Mouse (Mus musculus): ENCODE measurements around the gene Nckap1l. TPM values are rescaled to one million over a fixed set of nuclear protein-coding genes. Genes with fewer than 3 reads are reported as not detected.

The Nckap1l gene
- polyA plus RNA-seq, 1 experiment from 2014 or later = 2.4 TPM

DNA sequence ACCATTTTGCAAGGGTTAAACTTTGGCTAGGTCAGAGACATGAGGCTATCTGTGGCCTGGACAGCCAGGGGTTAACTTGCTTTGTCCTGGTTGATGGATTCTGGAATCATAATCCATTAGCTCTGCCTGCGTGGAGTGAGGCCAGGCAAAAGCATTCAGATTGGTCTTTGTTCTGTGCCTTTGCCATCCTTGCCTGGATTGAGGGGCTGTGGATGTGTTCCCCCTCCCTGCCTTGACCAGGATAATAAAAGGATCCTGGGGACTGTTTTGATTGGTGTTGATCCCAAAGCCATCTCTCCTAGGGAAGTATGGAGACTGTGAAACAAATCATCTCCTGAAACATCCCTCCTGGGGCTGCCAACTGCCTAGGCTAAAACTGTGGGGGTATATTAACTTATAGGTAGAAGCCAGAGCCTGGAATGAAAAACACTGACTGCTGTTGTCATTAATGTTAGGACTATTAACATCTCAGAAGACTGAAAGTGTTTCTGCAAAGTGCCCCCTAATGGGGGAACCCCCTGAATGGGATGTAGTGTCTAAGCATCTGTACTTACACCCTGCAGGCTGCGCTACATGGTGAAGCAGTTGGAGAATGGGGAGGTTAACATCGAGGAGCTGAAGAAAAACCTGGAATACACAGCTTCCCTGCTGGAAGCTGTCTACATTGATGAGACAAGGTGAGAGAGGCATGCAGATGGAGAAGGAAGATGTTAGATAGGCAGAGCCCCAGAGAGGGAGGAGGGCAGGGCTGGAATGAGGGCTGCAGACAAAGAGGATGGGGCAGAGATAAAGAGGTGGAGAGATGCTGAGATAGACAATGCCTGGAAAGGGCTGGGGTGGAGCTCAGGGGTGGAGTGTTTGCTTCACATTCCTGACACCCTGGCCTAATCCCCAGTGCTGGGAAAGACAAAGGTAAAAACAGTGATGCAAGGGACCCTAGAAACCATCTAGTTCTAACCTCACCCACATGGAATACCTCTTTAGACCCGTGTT is 66.1 kb downstream of the Nckap1l start:
- Histone ChIP-seq H3K27me3 (no peaks in the 10 kb centered on the region), H3K9me3 (no peaks in the 10 kb centered on the region), H3K4me1 (peaks cover 27% of the 10 kb centered on the region), H3K36me3 (peaks cover 9% of the 10 kb centered on the region; the same call in 1 of the 2 replicates), H3K4me3 (no peak overlapping the region), H3K9ac (no peak overlapping the region), H3K4me2 (no peak overlapping the region), H3K27ac (no peak overlapping the region)
- WGBS = 28% methylated on average over 4 of the region's 4 CpGs
- ATAC-seq (ENCODE audit: insufficient number of reproducible peaks, insufficient read depth, low FRiP score, low TSS enrichment, low read depth) = no peak

DNA sequence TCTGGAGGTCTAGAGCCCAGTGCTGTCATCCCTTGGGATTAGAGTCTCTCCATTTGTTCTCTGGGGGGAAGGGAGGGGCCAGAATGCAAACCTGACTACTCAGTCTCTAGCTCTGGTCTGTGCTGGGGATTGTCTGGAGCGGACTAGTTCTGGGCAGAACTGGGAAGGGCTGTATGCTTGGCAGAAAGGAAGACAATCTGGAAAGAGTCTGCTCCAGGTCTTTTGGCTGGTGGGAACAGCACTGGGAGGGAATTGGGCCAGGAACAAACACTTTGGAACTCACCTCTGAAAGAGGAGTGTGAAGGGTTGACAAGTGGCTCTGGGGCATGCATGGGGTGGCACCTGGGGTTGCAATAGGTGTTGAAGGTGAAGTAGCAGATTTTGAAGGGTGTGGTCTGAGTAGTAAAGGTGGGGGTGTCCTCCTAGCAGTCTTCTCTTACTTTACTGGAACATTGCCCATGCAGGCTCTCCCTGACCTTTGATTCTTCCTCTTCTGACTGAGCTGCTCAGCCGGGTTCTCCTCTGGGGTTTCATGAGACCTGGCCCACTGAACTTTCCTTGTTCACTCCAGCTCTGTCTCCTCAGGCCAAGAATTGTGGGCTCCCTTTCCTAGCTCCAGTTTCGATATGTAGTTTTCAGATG is 69.0 kb downstream of the Nckap1l start:
- Histone ChIP-seq H3K4me2 (no peak overlapping the region), H3K4me3 (no peak overlapping the region), H3K9ac (no peak overlapping the region), H3K36me3 (peaks cover 11% of the 10 kb centered on the region; the same call in 1 of the 2 replicates), H3K4me1 (peaks cover 21% of the 10 kb centered on the region), H3K27ac (no peak overlapping the region), H3K27me3 (no peaks in the 10 kb centered on the region), H3K9me3 (no peaks in the 10 kb centered on the region)
- WGBS = 69% methylated on average over 3 of the region's 3 CpGs
- ATAC-seq (ENCODE audit: insufficient number of reproducible peaks, insufficient read depth, low FRiP score, low TSS enrichment, low read depth) = no peak

DNA sequence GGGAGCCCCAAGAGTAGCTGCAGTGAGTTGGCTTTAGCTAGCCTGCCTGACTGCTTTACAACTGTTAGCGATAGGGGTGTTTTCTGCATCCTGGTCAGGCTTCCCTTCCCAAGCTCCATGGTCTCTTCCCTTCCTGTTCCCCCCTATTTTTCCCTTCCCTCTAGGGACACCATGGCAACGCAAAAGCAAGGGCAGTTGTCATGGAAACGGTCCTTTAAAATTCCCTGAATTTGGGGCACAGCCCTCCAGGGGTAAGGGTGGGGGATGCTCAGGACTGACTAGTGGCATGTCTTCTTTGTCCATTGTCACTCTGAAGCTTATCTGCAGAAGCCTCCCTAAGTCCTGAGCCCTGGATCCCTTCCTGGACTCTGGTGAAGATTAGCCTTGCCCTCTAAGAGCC is 69.6 kb downstream of the Nckap1l start:
- peaks cover 11% of the 10 kb centered on the region; the same call in 1 of the 2 replicates for H3K36me3 ChIP-seq

DNA sequence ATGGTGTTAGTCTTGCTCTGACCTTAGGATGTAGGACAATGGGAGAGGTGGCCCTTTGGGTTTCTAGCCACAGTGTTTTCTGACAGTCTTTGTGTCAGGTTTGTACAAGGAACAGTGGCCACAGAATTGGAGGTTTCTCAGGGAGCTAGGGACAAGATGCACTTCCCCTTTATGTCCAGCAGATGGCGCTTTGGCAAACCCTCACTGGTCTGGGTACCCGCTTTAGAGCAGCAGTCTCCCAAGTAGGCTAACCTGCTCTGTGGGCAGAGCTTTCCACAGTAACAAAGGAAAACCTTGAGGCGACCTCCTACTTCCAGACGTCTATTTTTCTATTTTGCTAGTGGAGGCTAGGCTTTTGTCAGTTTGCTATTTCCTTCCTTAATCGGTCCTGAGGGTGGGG is 76.8 kb downstream of the Nckap1l start:
- Histone ChIP-seq H3K4me1 (peaks cover 4% of the 10 kb centered on the region; the same call in 1 of the 2 replicates), H3K27ac (no peak overlapping the region), H3K9ac (no peak overlapping the region), H3K4me2 (no peak overlapping the region), H3K27me3 (peaks cover 4% of the 10 kb centered on the region; the same call in 1 of the 2 replicates), H3K9me3 (no peaks in the 10 kb centered on the region), H3K36me3 (no peaks in the 10 kb centered on the region), H3K4me3 (no peak overlapping the region)
- WGBS = 8% methylated on average over 5 of the region's 5 CpGs
- peak; percentile 52 for ATAC-seq (ENCODE audit: insufficient number of reproducible peaks, insufficient read depth, low FRiP score, low TSS enrichment, low read depth)

More for the DNA sequence above, 69.6 kb downstream of the Nckap1l start:
- no peak overlapping the region for H3K9ac ChIP-seq
- no peak overlapping the region for H3K27ac ChIP-seq
- H3K9me3 ChIP-seq = no peaks in the 10 kb centered on the region
- H3K4me2 ChIP-seq = no peak overlapping the region
- ATAC-seq (ENCODE audit: insufficient number of reproducible peaks, insufficient read depth, low FRiP score, low TSS enrichment, low read depth) = no peak
- no peaks in the 10 kb centered on the region for H3K27me3 ChIP-seq
- no peak overlapping the region for H3K4me3 ChIP-seq
- H3K4me1 ChIP-seq = peaks cover 21% of the 10 kb centered on the region
- WGBS = 57% methylated on average over 3 of the region's 3 CpGs

DNA sequence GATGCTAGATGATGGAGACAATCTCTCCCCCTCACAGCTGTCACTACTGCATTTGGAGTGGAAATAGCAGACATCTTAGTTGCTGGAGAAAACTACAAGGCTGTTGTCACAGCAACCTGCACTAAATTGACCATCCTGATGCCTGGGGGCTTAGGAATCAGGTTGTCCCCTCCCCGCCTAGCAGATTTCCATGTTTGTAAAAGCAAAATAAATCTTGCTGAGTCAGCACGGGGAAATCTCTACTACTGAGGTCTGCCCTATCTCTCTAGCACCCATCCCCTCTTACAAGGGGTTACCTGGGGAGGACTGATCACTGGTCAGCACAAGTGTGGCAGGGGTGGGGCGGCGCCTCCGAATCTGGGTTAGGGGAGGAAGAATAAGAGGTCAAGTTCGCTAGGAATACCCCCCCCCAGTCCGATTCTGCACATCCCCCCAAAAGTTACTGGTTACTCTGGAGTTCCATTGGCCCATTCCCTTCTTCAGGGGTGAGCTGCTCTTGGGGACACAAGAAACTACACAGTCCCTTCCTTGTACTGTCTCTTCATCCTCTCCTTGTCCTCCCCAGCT is 80.5 kb downstream of the Nckap1l start:
- no peak overlapping the region for H3K4me3 ChIP-seq
- no peak for ATAC-seq (ENCODE audit: insufficient number of reproducible peaks, insufficient read depth, low FRiP score, low TSS enrichment, low read depth)
- peaks cover 25% of the 10 kb centered on the region for H3K27me3 ChIP-seq

DNA sequence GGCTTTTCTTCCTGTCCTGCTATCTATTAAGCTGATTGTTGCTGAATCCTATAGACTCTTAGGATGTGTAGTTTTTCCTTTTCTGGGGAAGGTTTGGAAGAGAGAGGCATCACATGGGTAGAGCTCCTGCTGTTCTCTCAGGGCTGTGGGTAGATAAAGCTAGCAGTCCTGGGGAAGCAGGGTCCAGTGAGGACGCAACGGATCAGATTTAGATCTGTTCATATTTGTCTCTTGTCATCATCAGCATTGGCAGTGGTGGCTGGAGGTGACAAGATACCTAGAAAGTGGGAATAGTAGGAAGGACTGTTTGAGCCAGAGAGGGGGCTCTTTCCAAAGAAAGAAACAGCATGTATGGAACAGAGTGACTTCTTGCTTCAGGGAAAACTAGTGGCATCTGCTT is 81.4 kb downstream of the Nckap1l start:
- WGBS = 71% methylated on average over 2 of the region's 2 CpGs
- Histone ChIP-seq H3K27me3 (peaks cover 25% of the 10 kb centered on the region), H3K9ac (no peak overlapping the region), H3K4me3 (no peak overlapping the region), H3K36me3 (no peaks in the 10 kb centered on the region), H3K9me3 (no peaks in the 10 kb centered on the region), H3K4me2 (no peak overlapping the region), H3K4me1 (peaks cover 24% of the 10 kb centered on the region), H3K27ac (no peak overlapping the region)
- no peak for ATAC-seq (ENCODE audit: insufficient number of reproducible peaks, insufficient read depth, low FRiP score, low TSS enrichment, low read depth)

More for the DNA sequence above, 80.5 kb downstream of the Nckap1l start:
- 82% methylated on average over 7 of the region's 7 CpGs for WGBS
- no peaks in the 10 kb centered on the region for H3K9me3 ChIP-seq
- H3K4me1 ChIP-seq = peaks cover 28% of the 10 kb centered on the region
- no peaks in the 10 kb centered on the region for H3K36me3 ChIP-seq
- H3K27ac ChIP-seq = no peak overlapping the region
- no peak overlapping the region for H3K9ac ChIP-seq
- no peak overlapping the region for H3K4me2 ChIP-seq

DNA sequence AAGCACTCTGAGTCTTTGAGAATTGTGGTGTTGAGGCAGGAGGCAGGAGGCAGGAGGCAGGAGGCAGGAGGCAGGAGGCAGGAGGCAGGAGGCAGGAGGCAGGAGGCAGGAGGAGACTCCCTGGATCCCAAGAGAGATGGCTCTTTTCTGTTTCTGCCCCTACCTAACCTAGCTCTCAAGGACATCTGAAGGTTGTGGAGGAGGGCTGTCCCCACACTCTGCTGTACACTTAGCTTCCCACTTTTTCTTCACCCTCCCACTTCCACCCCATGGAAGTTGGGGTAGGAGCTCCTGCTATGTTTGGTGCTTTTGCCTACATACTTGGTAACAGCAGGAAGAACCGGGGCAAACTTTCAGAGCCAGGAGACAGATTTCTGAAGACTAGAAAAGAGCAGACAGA is 82.2 kb downstream of the Nckap1l start:
- Histone ChIP-seq H3K36me3 (no peaks in the 10 kb centered on the region), H3K4me3 (no peak overlapping the region), H3K9ac (no peak overlapping the region), H3K4me1 (peaks cover 24% of the 10 kb centered on the region), H3K4me2 (no peak overlapping the region), H3K27me3 (peaks cover 25% of the 10 kb centered on the region), H3K27ac (no peak overlapping the region), H3K9me3 (no peaks in the 10 kb centered on the region)
- WGBS = 74% methylated on average over 1 of the region's 1 CpGs
- no peak for ATAC-seq (ENCODE audit: insufficient number of reproducible peaks, insufficient read depth, low FRiP score, low TSS enrichment, low read depth)

DNA sequence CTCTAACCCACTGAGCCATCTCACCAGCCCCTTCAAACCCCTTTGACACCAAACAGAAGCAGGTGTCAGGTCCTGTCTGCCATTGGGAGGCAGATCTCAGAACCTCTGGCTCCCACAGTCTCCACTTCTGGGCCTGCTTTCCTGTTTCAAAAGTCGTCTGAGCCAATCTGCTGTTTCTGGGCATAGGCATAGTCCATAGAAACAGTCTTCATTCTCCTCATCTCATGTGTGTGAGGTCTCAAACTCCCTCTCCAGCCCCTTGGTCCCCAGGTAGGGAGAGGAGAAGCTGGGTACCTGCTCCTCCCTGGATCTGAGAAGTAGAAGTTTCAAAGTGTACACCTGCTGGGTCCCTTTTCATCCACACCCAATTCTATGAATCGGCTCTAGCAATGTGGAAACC is 82.9 kb downstream of the Nckap1l start:
- ATAC-seq (ENCODE audit: insufficient number of reproducible peaks, insufficient read depth, low FRiP score, low TSS enrichment, low read depth) = no peak
- no peak overlapping the region for H3K27ac ChIP-seq
- H3K9ac ChIP-seq = peak overlapping the region; percentile 80; the same call in 1 of the 2 replicates
- H3K4me1 ChIP-seq = peaks cover 24% of the 10 kb centered on the region
- no peaks in the 10 kb centered on the region for H3K36me3 ChIP-seq
- peak overlapping the region; percentile 96 for H3K4me2 ChIP-seq
- WGBS = 26% methylated on average over 2 of the region's 2 CpGs
- peak overlapping the region; percentile 73; the same call in 1 of the 2 replicates for H3K4me3 ChIP-seq
- peaks cover 25% of the 10 kb centered on the region for H3K27me3 ChIP-seq
- H3K9me3 ChIP-seq = no peaks in the 10 kb centered on the region

DNA sequence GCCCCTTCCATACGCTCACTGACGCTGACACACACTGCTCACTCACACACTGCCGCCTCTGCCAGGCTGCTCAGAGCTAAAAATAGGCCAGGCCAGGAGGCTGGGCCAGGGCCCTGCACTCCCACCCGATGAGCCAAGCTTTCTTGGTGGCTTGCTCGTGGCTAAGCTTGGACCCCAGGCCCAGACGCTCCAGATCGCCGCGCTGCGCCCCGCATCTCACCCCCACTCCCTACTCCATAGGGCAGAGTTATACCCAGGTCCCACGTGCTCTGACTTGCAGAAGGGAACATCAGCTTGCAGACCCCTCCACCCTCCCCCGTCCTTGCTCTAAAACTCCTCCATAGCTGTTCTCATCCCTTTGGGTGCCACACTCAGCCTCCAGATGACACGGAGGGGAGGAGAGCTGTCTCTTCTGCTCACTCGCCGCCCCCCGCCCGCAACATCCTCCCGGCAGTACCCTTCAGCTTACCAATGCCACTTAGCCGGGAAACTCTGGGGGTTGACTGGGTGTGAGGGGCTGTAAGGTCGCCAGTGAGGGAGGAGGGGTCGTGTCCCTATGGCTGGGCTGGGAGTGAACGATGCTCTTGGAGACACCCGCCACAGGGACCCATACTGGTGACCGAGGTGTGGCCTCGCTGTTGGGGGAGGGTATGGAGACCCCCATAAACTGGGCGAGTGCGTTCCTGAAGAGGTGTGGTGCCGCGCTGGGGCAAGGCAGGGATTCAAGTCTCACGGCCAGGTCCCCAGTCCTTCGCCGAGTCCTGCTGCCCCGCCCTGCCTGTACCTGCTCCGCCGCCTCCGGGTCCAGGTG is 83.6 kb downstream of the Nckap1l start:
- H3K36me3 ChIP-seq = no peaks in the 10 kb centered on the region
- ATAC-seq (ENCODE audit: insufficient number of reproducible peaks, insufficient read depth, low FRiP score, low TSS enrichment, low read depth) = peak; percentile 53
- H3K27ac ChIP-seq = no peak overlapping the region
- peak overlapping the region; percentile 80 for H3K9ac ChIP-seq
- H3K27me3 ChIP-seq = peaks cover 25% of the 10 kb centered on the region
- WGBS = 2% methylated on average over 37 of the region's 37 CpGs
- H3K4me1 ChIP-seq = peaks cover 24% of the 10 kb centered on the region
- H3K9me3 ChIP-seq = no peaks in the 10 kb centered on the region
- H3K4me3 ChIP-seq = peak overlapping the region; percentile 73
- H3K4me2 ChIP-seq = peak overlapping the region; percentile 96

DNA sequence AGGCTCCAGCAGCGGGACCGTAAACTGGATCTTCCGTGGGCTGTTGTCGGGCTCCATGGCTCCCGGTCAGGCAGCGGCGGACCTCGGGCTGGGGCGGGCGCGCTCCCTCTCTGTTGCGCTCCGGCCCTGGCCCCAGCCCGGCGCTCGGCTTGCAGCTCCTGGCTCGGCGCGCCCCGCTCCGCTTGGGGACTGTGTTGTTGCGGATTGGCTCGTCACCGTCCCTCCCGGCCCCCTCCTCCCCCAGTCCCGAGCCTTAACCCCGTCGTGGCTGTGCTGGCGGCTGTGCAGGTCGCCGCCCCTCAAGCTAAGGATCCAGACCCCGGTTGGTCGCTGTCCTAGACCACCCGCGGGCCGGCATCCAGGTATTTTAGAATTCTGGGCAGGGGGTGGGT is 84.2 kb downstream of the Nckap1l start, which contains the start of gene Ppp1r1a:
TSS of gene Ppp1r1a (minus strand) at position 182 of the 392 bp plus-strand sequence.
- no peak within 1 kb of the TSS for H3K27ac ChIP-seq
- H3K9ac ChIP-seq = peak within 1 kb of the TSS; percentile 80
- ATAC-seq (ENCODE audit: insufficient number of reproducible peaks, insufficient read depth, low FRiP score, low TSS enrichment, low read depth) = peak; percentile 71
- peaks cover 24% of the 10 kb centered on the region for H3K4me1 ChIP-seq
- H3K27me3 ChIP-seq = peaks cover 25% of the 10 kb centered on the region
- no peaks in the 10 kb centered on the region for H3K9me3 ChIP-seq
- no peaks in the 10 kb centered on the region for H3K36me3 ChIP-seq
- H3K4me3 ChIP-seq = peak within 1 kb of the TSS; percentile 73
- H3K4me2 ChIP-seq = peak within 1 kb of the TSS; percentile 96
- WGBS = under 1% methylated on average over 36 of the region's 36 CpGs

DNA sequence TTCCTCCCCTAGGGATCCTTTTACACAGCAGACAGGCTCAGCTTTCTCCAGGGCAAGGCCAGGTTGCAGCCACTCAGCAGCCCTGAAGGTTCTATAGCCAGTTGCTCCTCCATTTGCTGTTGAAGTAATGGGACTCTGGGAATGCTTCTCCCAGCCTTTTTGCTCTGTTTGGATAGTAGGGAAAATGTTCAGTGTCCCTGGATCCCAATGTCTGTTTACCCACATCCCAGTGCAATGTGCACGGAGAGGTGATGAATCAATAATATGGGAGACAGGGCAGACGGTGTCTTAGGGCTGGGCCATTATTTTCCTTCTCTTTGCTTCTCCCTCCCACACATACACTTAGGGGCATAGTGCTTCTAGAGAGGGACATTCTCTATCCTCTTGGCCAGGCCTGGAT is 85.7 kb downstream of the Nckap1l start:
- Histone ChIP-seq H3K4me2 (no peak overlapping the region), H3K27me3 (peaks cover 25% of the 10 kb centered on the region), H3K27ac (no peak overlapping the region), H3K4me1 (peaks cover 24% of the 10 kb centered on the region), H3K4me3 (no peak overlapping the region), H3K9ac (no peak overlapping the region), H3K9me3 (no peaks in the 10 kb centered on the region), H3K36me3 (no peaks in the 10 kb centered on the region)
- 55% methylated on average over 2 of the region's 2 CpGs for WGBS
- no peak for ATAC-seq (ENCODE audit: insufficient number of reproducible peaks, insufficient read depth, low FRiP score, low TSS enrichment, low read depth)

All from embryonic facial prominence, embryonic 13.5 days (tissue).